Mouse (Mus musculus): ENCODE data around the gene Baiap2l2. TPM values are rescaled to one million over a fixed set of nuclear protein-coding genes. Genes with fewer than 3 reads are reported as not detected.

Baiap2l2 gene
- total RNA-seq, 2 experiments from 2014 or later: 0.27 TPM; not detected in 1

DNA sequence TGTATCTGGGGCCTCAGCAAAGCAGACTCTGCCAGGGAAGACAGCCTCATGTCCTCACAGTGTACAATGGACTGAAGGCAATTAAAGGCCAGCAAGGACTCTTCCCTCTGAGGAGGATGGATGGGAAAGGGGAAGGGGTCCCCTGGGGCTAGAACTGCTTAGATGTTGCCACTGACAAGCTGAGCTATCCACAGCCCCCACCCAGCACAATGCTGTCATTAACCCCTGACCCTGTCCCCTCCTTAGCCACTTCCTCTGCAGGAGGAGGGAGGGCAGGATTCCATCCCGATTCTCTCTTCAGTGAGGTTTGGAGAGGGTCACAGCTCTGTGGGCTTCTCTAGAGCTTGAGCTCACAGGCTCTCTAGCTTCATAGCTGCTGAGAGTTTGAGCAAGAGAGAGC is 65.8 kb downstream of the Baiap2l2 start:
- ATAC-seq (replicated peaks; ENCODE audit: poor library complexity): no peak

DNA sequence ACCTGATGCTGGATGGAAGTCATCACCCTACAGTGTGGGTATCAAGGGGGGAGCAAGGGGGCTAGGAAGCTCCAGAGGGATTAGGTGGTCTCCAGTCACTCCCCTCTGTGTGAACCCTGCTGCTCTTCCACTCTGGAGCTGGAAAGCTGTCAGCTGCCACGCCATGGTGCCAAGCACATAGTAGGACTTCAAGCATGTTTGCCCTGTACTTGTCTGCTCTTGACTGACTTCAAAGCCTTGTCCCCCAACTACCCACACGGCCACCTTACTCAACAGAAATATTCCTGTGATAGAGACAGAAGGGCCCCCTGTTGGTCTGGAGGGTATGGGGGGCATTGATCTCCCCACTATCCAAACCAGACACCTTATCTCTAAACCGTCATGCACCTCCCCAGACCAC is 69.1 kb downstream of the Baiap2l2 start:
- no peak for ATAC-seq (replicated peaks; ENCODE audit: poor library complexity)

DNA sequence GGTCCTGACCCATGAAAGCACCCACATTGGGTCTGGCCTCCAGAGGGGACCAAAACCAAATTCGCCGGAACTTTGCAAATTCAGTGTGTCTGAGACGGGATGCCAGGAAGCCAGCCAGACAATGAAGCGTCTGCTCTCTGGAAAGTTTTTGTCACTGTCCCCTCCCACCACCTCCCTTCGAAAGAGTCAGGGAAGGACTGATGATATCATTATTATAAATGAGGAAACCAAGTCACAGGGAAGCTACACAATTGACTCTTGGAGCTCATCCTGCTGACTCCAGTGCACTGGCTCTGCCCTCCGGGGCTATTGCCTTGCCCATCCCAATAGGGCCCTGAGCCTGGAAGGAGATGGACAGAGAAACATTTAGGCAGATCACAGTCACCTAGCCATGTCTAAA is 71.7 kb downstream of the Baiap2l2 start:
- ATAC-seq (replicated peaks; ENCODE audit: poor library complexity): no peak

DNA sequence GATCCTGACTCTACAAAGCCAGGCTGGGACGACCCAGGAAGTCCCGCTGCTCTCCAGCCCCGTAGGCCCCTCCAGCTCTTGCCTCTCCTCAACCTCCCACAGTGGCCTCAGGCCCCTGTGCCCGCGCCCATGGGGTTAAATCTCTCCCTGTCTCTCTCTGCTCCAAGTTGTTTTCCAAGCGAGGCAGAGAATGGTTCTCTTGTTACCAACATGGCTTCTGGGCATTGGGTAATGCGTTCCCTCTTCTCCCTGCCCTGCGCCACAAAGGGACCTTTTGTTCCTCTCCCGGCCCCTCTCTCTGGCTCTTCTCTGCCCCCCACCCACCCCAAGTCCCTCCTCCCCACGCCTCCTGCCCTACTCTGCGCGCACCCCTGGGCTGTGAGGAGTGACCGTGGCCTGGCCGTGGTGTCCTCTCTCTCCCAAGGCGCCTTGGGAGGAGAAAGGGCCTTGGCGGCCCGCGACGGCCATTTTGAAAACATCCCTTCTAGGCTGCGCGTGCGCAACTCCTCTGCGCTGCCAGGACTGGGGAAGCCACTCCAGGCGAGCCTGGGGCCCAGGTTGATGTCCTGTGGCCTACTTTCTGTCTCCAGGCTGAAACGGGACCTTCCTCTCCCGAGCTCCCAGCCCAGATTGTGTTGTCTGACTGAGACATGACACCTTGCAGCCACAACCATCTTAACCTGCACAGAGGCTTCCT is 72.4 kb downstream of the Baiap2l2 start:
- no peak for ATAC-seq (replicated peaks; ENCODE audit: poor library complexity)

DNA sequence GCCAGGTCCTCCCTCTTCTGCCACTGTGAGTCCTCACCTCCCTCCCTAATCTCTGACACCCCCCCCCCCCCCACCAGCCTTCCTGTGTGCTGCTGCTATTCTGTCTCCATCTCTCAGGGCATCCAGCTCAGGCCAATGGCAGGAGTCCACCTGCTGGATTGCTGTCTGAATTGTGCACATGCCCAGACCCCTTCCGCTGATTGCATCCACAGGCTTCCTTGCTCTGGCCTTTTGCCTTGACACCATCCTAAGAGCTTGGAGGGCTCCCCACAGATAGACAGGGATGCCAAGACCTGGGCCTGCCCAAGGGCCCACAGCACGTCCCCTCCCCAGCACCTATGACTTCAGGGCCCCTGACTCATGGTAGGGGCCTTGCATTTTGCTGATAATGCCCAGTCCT is 75.0 kb downstream of the Baiap2l2 start:
- no peak for ATAC-seq (replicated peaks; ENCODE audit: poor library complexity)

- ATAC-seq (replicated peaks; ENCODE audit: poor library complexity): peak; percentile 96
Observed at GRCm38 (mm10) chr15:79208758-79209439, 76.4 kb downstream of the Baiap2l2 start.

DNA sequence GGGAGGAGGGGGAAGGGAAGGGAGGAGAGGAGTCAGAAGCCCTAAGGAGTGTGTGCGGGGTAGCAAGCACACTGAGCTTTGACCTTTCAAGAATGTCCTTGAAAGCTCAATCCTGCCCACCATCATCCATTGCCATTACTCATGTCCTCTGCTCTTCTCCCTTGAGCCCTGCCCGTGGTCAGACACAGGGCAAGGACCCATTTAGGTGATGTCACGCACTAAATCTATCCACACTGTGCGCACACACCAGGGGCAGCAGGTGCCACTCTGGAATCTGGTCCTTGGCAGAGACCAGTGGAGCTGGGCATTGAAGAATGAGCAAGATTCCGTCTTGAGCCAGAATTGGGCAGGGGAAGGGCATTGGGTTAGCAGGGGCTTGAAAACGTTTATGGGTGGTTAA is 77.1 kb downstream of the Baiap2l2 start:
- no peak for ATAC-seq (replicated peaks; ENCODE audit: poor library complexity)

Other genes starting within 250 kb of the Baiap2l2 start
- 0.15 and 0.69 TPM in 2 replicates for gene Galr3, start 243.7 kb downstream of the Baiap2l2 start, total RNA-seq (2015)
- gene Galr3, start 243.7 kb downstream of the Baiap2l2 start, total RNA-seq (2017): 0.29 and 0.91 TPM in 2 replicates
- 16.0 and 17.3 TPM in 2 replicates for gene Ankrd54, start 222.6 kb downstream of the Baiap2l2 start, total RNA-seq (2015)
- 11.2 and 18.8 TPM in 2 replicates for gene Ankrd54, start 222.6 kb downstream of the Baiap2l2 start, total RNA-seq (2017)
- 192 and 203 TPM in 2 replicates for gene Eif3l, start 210.4 kb downstream of the Baiap2l2 start, total RNA-seq (2015)
- gene Eif3l, start 210.4 kb downstream of the Baiap2l2 start, total RNA-seq (2017): 259 and 271 TPM in 2 replicates
- gene Micall1, start 176.6 kb downstream of the Baiap2l2 start, total RNA-seq (2015): 4.8 and 5.6 TPM in 2 replicates
- gene Micall1, start 176.6 kb downstream of the Baiap2l2 start, total RNA-seq (2017): 3.6 and 5.5 TPM in 2 replicates
- 76.7 and 114 TPM in 2 replicates for gene Polr2f, start 144.5 kb downstream of the Baiap2l2 start, total RNA-seq (2015)
- 88.6 and 104 TPM in 2 replicates for gene Polr2f, start 144.5 kb downstream of the Baiap2l2 start, total RNA-seq (2017)
- gene 1700088E04Rik, start 144.3 kb downstream of the Baiap2l2 start, total RNA-seq (2015): 0.99 TPM in 1 of 2 replicates, not detected in the other
- not detected in 2 replicates for gene 1700088E04Rik, start 144.3 kb downstream of the Baiap2l2 start, total RNA-seq (2017)
- not detected in 2 replicates for gene Sox10, start 120.3 kb downstream of the Baiap2l2 start, total RNA-seq (2015)
- not detected in 2 replicates for gene Sox10, start 120.3 kb downstream of the Baiap2l2 start, total RNA-seq (2017)
- gene Pick1, start 56.4 kb downstream of the Baiap2l2 start, total RNA-seq (2015): 4.1 and 8.3 TPM in 2 replicates
- 8.8 and 9.0 TPM in 2 replicates for gene Pick1, start 56.4 kb downstream of the Baiap2l2 start, total RNA-seq (2017)
- 0.22 and 0.46 TPM in 2 replicates for gene Gm49486, start 56.1 kb downstream of the Baiap2l2 start, total RNA-seq (2015)
- gene Gm49486, start 56.1 kb downstream of the Baiap2l2 start, total RNA-seq (2017): not detected in 2 replicates
- gene Slc16a8, start 30.8 kb downstream of the Baiap2l2 start, total RNA-seq (2015): not detected in 2 replicates
- not detected in 2 replicates for gene Slc16a8, start 30.8 kb downstream of the Baiap2l2 start, total RNA-seq (2017)
- gene Pla2g6, start 42.9 kb upstream of the Baiap2l2 start, total RNA-seq (2015): 6.9 and 8.4 TPM in 2 replicates
- gene Pla2g6, start 42.9 kb upstream of the Baiap2l2 start, total RNA-seq (2017): 6.6 and 6.9 TPM in 2 replicates
- gene Maff, start 61.1 kb upstream of the Baiap2l2 start, total RNA-seq (2015): 3.2 and 3.9 TPM in 2 replicates
- 1.5 and 1.7 TPM in 2 replicates for gene Maff, start 61.1 kb upstream of the Baiap2l2 start, total RNA-seq (2017)
- gene Tmem184b, start 118.0 kb upstream of the Baiap2l2 start, total RNA-seq (2015): 12.0 and 12.2 TPM in 2 replicates
- gene Tmem184b, start 118.0 kb upstream of the Baiap2l2 start, total RNA-seq (2017): 4.0 and 4.3 TPM in 2 replicates
- gene Csnk1e, start 170.0 kb upstream of the Baiap2l2 start, total RNA-seq (2015): 32.0 and 45.6 TPM in 2 replicates
- 29.1 and 30.7 TPM in 2 replicates for gene Csnk1e, start 170.0 kb upstream of the Baiap2l2 start, total RNA-seq (2017)
- not detected in 2 replicates for gene Kcnj4, start 219.7 kb upstream of the Baiap2l2 start, total RNA-seq (2015)
- not detected in 2 replicates for gene Kcnj4, start 219.7 kb upstream of the Baiap2l2 start, total RNA-seq (2017)
- gene Kdelr3, start 230.9 kb upstream of the Baiap2l2 start, total RNA-seq (2015): 0.12 TPM in 1 of 2 replicates, not detected in the other
- gene Kdelr3, start 230.9 kb upstream of the Baiap2l2 start, total RNA-seq (2017): 0.21 and 0.30 TPM in 2 replicates

Data from megakaryocyte progenitor cell, adult 5-6 weeks (primary cell).